Mouse (Mus musculus) liver, embryonic 14.5 days (tissue): ENCODE measurements around the gene Cpeb4.

Source experiments
- CTCF ChIP-seq: IDR thresholded peaks from 2 replicates; pipeline ENCODE4 v1.5.1; 2016; ENCODE audit warnings: antibody characterized with exemption, low read depth, control low read depth
- EP300 ChIP-seq: IDR thresholded peaks from 2 replicates; pipeline ENCODE4 v1.6.1; 2016; ENCODE audit warnings: antibody characterized with exemption, low read depth

- TF ChIP-seq CTCF (no peak), EP300 (no peak)
Measured at GRCm38 (mm10) chr11:31935652-31936051, 63.6 kb downstream of the Cpeb4 start.
